Mouse (Mus musculus) liver, postnatal 0 days (tissue): ENCODE data around the gene Pet117.

Experiments used
- CTCF ChIP-seq: sonication (generic); IDR thresholded peaks from 2 replicates; pipeline ENCODE4 v1.5.1; 2016; ENCODE audit warnings: antibody characterized with exemption, low read depth
- EP300 ChIP-seq: IDR thresholded peaks from 2 replicates; pipeline ENCODE4 v1.6.1; 2016; ENCODE audit warnings: antibody characterized with exemption, low read depth, mild to moderate bottlenecking

GRCm38 (mm10) chr2:144343158-144343557, 25.6 kb upstream of the Pet117 start:
- no peak for TF ChIP-seq CTCF
- TF ChIP-seq EP300: no peak
